Comparison of ENCODE assay signal across 23 mouse cellular contexts in genomic region chr17:78619981-78620380, GRCm38 (mm10).
"Had no signal": no experiment of that assay in that cellular context is flagged by ENCODE, and none has a peak within 500 bp of the region (broad histone marks: within the 10 kb centered on the region; RNA-seq: fewer than 3 reads in every experiment).

No protein-coding gene starts in this region.

- H3K36me3 ChIP-seq: heart, embryonic 12.5 days; hindbrain, embryonic 12.5 days; intestine, embryonic 15.5 days; limb, embryonic 10.5 days; limb, embryonic 12.5 days had no signal

- ATAC-seq: hindbrain, embryonic 16.5 days; inflammation-experienced regulatory T-cells, adult 6 months; intestine, embryonic 15.5 days; intestine, postnatal 0 days had no signal

- H3K9me3 ChIP-seq: hindbrain, embryonic 12.5 days; intestine, embryonic 15.5 days; limb, embryonic 10.5 days; limb, embryonic 12.5 days had no signal

- H3K4me1 ChIP-seq: heart, embryonic 12.5 days; hindbrain, embryonic 10.5 days; hindbrain, embryonic 12.5 days; intestine, embryonic 15.5 days; limb, embryonic 10.5 days; limb, embryonic 12.5 days had no signal

- H3K4me2 ChIP-seq: heart, embryonic 12.5 days; hindbrain, embryonic 12.5 days; hindbrain, embryonic 14.5 days; intestine, embryonic 15.5 days; limb, embryonic 12.5 days; liver, embryonic 11.5 days had no signal

- DNase-seq: gastrocnemius, adult 2 months; gastrocnemius, postnatal 10 days; gastrocnemius, postnatal 25 days; heart, postnatal 10 days; heart, postnatal 4 days; kidney, adult 18-20 months; kidney, adult 8-10 months; kidney, postnatal 10 days; kidney, postnatal 25 days; liver had no signal

- H3K27me3 ChIP-seq: heart, embryonic 12.5 days; hindbrain, embryonic 12.5 days; intestine, embryonic 15.5 days; limb, embryonic 12.5 days had no signal

- H3K4me3 ChIP-seq: gastrocnemius, adult 2 months; heart, embryonic 12.5 days; hindbrain, embryonic 10.5 days; hindbrain, embryonic 12.5 days; intestine, embryonic 15.5 days; layer of hippocampus, adult 2 months; left cerebral cortex, adult 2 months; limb, embryonic 10.5 days; limb, embryonic 12.5 days had no signal

- H3K27ac ChIP-seq: gastrocnemius, adult 2 months; hindbrain, embryonic 10.5 days; hindbrain, embryonic 12.5 days; hindbrain, embryonic 14.5 days; intestine, embryonic 15.5 days; layer of hippocampus, adult 2 months; left cerebral cortex, adult 2 months; limb, embryonic 10.5 days; limb, embryonic 12.5 days had no signal

- H3K9ac ChIP-seq: heart, embryonic 12.5 days; hindbrain, embryonic 12.5 days; hindbrain, embryonic 14.5 days; intestine, embryonic 15.5 days; limb, embryonic 12.5 days had no signal
